Mouse (Mus musculus): Measurements from ENCODE around the gene Sfxn1.

Sfxn1 gene

DNA sequence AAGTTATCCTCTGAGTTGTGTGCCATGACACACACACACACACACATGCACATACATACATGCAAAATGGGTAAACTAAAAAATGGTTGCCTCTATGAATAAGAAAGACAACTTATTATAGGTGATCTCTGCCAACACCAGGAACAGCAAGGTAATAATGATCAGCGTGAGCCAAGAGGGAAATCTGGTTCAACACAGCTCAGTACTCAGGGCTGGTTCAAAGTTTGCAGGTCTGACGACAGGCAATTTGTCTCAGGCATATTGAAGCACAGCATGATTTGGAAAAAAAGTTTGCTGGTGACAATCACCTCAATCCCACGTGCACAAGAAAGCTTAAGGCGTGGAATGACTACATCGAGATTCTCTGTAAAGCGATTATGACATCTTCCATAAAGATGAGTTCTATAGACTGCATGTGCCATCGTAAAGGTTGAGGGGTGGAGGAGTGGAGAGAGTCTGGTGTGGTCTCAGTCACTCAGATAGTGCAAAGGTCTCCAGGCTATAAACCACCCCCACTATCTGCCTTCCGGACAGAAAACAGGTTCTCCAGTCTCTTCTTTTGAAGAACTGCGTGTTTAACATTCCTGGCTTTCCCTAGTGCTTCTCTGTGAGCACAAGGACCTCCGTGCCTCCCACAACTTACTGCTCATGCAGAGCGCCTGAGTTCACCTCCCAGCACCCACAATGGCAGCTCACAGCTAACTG is 6.0 kb downstream of the Sfxn1 start:
- no peak for DNase-seq (ENCODE audit: low spot score)

DNA sequence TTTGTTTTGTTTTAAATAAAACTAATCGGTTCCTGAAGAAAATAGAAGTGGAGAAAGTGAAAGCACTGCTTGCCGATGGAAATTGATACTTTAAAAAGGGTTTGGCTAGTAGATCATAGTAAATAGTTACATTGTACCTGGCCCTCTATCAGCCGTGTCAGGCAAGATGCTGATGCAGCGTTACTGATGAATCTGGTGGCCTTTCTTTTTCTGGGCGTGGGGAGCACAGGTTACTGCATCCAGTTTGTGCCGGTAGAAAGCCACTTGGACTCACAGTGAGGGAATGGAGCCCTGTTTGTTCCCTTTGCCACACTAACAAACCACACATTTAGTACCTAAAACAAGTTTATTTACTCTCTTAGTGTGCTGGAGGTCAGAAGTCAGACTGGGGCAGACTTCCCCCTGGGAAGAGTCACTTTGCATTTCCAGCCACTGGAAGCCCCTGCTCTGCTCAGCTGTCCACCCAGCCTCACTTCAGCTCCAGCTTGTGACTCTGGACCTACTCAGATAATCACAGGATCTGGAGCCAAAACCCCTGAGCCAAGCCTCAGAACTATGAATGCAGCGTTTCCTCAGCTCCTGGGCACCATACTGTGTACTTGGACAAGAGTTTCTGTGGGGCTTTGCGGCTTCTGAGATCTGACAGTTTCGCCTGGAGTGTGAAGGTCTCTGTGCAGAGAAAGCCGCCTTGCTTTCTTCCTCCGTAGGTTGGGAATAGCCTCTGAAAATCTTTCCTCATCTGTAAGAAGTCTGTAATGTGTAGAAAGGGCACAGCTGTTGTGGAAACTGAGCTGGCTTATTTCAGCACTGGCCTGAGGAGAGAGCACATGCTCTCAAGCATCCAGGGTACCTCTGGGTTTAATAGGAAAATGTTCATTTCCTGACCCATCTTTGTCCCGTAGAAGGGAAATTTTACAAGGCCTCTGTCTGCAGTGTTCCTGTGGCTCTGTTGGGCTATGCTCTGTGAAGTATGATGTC is 8.4 kb downstream of the Sfxn1 start:
- DNase-seq (ENCODE audit: low spot score) = no peak

DNA sequence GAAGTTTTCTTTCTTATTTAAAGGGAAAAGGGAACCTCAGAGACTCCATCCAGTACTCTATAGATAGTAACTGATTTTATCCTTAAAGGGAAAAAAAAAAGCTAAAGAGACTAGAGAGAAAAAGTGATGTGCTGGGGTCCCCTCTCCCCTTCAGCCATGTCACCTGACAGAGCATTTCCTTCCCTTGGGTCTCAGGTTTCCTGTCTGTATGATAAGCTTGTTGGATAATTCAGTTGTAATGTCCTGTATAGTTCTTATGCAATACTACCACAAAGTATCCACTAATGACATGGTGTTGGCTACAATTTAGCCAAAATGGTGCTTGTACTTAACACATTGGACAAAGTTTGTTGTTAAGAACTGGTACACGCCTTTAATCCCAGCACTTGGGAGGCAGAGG is 9.1 kb downstream of the Sfxn1 start:
- DNase-seq (ENCODE audit: low spot score) = no peak

DNA sequence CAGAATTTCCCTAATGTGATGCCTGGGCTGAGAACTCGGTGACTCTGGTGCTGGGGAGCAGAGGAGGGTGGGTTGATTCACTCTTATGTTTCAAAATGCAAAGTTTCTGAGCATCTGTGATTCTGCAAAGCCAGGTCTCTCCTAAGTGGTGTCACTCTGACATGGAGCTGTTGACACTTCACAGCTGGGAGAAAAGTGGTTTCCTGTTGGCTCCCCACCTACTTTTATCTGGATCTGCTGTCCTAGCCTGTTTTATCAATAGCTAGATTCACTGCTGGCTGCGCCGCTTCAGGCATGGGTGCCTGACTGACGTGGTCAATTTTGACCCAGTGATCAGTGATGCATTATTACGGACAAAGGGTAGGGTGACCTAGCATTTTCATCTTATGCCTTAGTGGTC is 11.3 kb downstream of the Sfxn1 start:
- DNase-seq (ENCODE audit: low spot score) = no peak

DNA sequence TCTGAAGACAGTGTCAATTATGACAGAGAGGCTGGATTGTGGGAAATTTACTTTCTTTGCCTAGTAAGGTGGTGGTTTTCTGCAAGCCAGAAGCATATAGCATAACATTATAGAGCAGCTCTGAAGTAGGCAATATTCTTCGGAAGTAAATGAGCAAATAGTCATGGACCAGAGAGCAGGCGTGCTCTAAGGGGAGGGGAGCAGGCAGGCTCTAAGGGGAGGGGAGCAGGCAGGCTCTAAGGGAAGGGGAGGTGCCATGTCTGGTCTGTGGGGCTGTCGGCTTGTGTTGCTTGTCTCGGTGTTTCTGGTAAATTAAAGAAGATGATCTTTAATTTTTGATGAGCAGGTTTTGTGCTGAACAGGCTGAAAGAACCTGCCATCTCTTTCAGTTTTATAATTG is 12.5 kb downstream of the Sfxn1 start:
- no peak for DNase-seq (ENCODE audit: low spot score)

DNA sequence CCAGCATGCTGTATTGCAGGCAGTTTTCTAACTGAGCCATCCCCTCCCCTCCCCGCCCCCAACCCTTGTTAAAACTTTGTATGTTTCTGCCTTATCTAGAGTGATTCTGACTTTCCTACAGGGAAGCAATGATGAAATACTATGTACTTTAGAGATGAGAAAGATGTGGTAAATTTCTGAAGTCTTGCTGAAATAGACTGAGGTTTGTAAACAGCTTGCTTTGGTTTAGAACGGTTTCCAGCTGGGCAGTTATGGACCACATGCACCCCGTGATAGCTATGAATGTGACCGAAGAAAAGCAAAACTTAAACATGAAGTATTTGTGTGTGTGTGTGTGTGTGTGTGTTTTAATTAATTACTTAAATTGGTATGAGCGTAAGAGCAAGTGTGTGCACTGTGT is 13.2 kb downstream of the Sfxn1 start:
- DNase-seq (ENCODE audit: low spot score) = no peak

DNA sequence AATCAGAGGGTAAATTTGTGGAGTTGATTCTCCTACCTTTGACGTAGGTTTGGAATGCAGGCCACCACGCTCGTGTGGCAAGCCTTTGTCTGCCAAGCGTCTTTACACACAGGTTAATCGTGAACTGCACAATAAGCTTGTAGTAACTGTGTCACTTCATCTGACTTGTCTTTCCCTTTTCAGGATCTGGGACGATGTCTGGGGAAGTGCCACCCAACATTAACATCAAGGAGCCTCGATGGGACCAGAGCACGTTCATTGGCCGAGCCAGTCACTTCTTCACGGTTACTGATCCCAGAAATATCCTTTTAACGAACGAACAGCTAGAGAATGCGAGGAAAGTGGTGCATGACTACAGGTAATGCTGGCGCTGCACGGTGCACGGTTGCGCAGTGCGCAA is 13.6 kb downstream of the Sfxn1 start:
- DNase-seq (ENCODE audit: low spot score) = no peak

DNA sequence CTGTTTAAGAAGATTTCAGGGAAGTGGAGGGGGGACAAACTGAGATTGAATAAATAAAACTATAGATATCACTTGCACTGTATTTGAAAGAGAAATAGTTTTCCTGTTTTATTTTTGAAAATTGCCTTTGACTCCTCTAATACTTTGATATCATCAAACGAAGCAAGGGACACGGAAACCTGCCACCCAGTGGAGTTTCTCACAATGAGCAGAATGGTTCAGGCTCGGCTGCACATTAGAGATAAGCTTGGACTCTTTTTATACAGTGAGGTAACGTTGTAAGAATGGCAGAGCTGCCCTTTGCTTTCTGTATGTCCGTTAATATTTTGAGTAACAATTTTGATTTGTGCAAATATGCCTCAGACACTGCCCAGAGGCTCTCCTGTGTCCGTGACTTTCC is 20.1 kb downstream of the Sfxn1 start:
- DNase-seq (ENCODE audit: low spot score) = no peak

DNA sequence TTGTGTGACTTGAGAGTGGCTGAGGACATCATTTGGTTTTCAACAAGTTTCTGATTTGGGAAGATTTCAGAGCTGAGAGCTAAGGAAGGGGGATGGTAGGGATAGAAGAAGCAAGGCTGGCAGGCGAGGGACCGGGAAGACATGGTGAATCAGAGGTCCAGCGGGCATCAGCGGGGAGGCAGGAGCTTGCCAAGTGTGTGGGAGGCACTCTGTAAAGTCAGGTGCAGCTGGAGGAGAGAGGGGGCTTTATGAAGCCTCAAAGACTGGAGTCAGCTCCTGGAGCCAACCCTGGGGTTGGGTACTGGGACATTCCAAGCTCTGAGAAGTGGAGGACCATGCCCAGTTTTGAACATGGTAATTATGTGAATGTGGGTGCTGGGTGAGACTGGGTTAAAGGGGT is 22.7 kb downstream of the Sfxn1 start:
- no peak for DNase-seq (ENCODE audit: low spot score)

DNA sequence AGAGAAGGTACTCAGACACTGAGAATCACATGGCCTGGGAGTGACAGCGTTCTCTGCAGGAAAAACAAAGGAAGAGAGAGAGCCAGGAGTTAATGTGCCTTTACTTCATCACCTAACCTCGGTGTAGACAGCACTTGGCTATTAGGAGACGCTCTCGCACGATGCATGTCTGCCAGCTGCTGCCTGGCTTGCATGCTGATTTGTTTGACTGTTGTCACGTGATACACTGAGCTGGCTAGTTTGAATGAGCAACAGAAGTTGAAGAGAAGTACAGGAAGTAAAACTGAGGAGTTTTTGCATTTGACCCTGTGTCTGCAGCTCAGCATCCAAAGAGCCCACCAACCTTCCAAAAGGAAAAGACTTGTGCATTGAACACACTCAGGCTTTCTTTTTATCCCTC is 23.3 kb downstream of the Sfxn1 start:
- no peak for DNase-seq (ENCODE audit: low spot score)

DNA sequence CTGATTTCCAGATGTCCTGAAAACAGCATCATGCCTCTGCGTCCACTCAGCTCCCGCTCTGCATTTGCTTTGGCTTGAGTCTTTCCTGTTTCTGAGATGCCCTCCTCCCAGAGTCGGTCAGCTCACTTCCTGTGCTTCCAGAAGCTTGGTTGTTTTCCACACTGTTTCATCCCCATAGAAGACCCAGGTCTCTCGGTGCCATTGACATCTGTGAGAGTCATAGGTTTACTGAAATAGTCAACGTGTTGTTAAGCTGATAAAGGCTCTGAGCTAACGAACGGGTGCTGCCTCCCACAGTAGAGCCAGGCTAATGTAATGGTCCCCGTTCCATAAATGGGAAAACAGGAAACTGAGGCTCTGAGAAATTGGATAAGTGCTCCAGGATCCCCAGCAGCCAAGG is 24.1 kb downstream of the Sfxn1 start:
- DNase-seq (ENCODE audit: low spot score) = no peak

DNA sequence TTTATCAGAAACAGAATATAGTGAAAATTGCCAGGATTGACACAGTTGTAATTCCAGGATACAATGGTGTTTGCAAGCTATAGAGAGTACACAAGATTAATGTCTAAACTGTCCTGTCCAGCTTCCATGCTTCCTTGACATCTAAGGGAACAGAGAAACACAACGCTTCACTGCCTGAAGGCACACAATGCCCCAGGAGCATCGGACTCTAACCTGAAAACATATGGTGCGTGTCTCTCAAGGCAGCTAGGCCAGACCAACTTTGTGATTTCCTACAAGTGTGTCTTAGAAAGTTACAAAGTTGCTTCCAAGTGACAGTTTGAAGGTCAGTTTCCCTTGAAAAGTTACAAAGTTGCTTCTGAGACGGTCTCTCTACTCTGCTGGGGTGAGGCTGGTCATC is 25.6 kb downstream of the Sfxn1 start:
- no peak for DNase-seq (ENCODE audit: low spot score)

DNA sequence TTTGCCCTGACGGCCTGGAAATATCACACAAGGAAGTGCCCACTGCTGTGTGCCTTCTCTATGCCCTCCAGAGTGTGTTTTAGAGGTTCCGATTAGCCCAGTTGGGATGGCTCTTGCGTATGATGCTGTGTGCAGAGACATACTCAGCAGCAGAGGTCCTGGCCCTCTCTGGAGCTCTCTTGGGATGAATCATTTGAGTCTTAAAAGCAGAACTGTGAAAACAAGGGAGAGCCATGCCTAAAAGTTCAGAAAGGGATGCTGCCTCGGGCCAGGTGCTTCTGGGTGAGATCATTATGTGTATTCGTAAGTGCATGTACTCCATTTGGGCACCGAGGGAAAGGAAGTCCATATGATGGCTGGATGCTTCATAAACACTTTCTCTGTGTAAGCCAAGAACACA is 26.1 kb downstream of the Sfxn1 start:
- DNase-seq (ENCODE audit: low spot score) = no peak

DNA sequence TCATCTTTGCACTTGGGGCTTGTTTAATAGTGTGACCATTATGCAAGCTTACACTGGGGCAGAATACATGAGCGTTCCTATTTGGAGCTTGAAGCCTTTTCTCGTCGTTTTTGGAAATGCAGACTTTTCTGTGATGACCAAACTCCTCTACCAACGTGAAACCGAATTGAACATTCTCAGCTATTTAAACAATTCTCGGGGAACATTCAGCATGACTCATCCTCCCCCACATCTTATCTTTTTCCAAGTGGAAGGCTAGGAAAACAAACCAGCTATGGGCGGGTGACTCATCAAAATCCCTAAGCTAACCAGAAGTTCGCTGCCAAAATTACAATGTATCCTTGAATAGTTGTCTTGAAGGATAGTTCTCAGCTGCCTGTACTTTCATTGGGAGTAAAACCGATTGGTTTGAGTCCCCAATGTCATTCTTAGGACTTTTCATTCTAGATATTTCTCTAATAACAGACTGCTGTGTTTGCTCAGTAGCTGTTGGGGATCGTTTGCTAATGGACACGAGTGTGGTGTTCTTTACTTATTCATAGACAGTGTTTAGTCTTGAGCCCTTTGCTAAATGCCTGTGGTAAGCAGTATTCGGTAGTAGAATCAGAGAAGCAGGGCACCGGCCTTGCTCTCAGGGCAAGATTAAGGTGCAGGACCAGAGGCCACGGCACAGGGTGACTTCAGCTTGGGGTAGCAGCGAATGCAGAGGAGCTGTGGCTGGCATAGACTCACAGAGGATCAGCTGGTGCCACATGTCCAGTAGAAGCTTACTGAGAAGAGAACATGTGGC is 29.6 kb downstream of the Sfxn1 start:
- DNase-seq (ENCODE audit: low spot score) = no peak

DNA sequence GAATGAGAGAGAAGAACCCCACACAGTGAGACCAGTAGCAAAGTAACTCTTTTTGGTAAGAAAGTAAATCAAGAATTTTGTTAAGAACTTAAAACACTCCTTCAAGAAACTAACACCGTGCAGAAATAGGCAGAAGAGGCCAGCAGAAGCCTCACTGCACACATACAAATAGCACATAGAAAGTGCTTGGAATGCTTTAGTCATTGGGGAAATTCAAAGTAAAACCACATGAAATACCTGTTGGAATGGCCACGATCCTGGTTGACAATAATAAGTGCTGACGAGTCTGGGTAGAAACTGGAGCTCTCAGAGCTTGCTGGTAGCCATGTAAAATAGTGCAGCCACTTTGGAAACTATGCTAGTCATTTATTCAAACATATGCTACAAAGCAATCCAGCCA is 30.4 kb downstream of the Sfxn1 start:
- no peak for DNase-seq (ENCODE audit: low spot score)

DNA sequence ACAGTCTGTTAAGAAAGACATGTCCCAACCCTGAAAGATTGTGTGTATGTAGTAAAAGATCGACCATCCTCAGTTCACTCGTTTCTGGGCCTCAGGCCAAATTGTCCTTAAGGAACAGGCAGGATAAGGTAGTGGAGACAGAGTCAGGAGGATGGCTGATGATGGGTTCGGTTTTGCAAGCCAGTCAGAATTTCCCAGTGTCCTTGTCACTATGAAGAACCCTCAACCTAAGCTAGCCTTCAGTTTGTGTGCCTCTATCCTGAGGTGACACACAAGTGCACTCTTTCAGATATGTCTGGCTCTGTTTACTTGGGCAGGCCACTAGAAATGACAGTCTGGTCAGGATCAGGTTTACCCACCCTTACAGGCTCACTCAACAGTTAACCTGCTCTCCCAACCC is 31.6 kb downstream of the Sfxn1 start:
- DNase-seq (ENCODE audit: low spot score) = no peak

DNA sequence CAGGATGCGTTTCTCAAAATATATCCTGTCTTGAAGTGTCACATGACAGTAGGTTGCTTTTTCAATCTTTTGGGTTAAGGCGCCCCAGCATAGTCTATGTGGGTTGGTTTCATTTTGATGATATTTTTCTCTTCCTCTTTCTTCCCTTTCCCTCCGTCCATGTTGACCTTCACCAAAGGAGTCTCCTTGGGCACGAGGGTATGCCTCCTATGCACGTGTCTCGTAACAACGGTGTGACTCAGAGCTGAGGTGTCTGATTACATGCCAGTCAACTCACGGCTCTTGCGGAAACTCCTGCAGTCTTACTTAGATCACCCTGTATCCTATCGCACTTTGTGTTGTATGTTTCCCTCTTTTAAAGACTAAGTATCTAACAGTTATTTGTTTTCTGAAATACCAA is 32.2 kb downstream of the Sfxn1 start:
- DNase-seq (ENCODE audit: low spot score) = no peak

DNA sequence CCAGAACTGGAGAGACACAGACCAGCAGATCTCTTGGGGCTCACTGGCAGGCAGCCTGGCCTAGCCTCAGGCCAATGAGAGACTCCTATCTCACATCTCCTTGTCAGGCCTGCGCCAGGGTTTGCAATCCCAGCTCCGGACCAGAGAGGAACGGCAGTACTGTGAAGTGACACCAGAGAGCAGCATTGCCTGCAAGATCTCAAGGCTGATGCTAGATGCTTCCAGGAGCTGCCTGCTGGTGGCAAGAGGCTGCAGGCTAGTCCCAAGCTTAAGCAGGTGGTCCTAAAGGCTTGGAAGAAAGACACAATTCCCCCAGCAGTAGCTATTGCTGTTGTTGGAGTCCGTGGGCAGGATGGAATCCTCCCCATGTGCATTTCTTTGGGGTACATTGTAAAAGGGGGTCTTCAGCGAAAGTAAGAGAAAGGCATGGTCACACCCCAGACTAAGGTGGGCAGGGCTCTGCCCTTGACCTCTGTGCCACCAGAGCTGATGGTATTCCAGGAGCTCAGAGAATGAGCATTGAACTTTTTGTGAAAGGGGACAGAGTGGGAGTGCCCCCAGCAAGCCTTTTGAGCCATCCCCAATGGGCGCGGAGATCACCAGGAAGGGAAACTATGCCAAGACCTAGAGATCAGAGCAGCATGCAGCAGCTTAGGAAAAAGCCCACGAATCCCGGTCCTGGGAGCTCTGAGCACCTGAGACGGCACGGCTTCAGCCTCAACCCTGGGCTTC is 42.3 kb downstream of the Sfxn1 start:
- DNase-seq (ENCODE audit: low spot score) = no peak

DNA sequence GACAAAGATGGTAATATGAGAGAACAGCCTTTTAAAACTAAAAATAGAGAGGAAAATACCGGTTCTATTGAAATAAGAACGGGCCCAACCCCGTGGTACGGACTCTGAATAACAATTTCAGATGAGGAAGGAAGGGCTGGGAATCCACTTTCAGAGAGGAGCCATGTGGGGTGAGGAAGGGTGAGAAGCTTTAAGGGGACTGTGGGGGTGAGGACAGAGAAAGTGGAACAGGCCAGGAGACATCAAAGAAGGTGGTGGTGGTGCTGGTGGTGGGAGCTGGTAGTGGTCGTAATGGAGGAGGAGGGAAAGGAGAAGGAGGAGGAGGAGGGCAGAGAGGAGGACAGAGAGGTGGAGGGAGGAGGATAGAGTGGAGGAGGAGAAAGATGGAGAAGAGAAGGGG is 43.3 kb downstream of the Sfxn1 start:
- no peak for DNase-seq (ENCODE audit: low spot score)

DNA sequence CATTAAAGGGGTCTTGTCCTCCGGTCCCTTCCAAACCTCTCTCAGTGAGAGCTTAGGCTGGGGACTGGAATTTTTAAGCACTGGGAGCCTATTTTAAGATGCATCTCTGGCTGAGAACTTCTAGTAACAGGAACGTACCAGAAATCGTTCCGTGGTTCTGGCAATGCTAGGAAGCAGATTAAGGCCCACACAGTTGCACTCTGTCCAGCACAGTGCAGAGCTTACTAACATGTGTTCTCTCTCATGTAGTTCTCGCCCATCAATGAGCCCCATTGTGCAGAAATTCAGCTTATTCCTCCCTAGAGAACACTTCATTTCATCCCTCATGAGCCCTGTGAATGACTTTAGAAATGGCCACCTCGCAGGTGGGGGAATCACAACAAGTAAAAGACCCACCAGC is 44.1 kb downstream of the Sfxn1 start:
- no peak for DNase-seq (ENCODE audit: low spot score)

DNA sequence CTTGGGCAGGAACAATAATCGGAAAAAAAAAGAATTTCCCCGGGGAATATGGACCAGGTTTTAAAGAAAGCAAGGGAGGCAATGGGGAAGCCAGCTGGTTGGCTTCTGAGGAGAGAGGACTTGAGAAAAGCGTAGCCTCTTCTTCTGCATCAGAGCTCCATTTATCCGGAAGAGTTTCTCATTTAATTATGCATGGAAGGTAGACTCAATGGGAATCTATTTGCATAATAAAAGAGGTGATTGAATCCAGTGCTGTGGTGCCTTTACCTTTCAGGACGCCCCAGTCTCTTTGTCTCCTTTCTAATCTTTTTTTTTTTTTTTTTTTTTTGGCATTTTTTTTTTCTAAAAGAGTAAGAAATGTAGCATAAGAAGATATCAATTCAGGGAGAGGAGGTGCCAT is 46.7 kb downstream of the Sfxn1 start:
- DNase-seq (ENCODE audit: low spot score) = no peak

DNA sequence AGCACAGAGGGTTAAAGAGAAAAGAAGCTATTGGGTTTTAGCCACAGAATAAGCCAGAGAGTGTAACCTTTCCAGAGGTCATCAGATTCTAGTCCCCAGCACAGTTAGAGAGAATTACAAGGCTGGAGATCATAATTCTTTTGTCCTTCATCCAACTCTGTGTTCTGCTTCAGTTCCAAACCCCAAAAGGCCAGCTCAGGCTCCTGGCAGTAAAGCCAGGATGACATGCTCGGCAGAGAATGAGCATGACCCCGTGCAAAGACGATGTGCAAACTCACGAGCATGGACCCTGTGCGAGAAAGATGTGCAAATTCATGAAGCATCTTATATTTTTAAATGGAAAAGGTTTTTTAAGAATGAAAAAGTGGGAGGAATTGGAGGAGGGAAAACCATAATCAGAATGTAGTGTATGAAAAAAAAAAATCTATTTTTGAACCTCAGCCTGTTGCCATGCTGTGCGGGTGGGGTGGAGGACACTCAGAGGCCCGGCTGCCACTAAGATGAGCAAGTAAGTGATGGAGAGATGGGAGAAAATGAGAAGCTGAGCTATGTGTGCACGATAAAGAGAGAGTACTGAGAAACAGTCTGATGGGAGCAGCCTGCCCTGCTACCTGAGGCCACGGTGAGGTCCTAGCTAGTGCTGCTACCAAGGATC is 66.2 kb downstream of the Sfxn1 start:
- no peak for DNase-seq (ENCODE audit: low spot score)
